Mouse (Mus musculus) intestine, embryonic 14.5 days (tissue): Measurements from ENCODE around the gene Tk2. TPM values are rescaled to one million over a fixed set of nuclear protein-coding genes. Genes with fewer than 3 reads are reported as not detected.
A peak's percentile ranks its signal among the peaks of the same experiment; 100 is the strongest.

ENCODE experiments used
- ATAC-seq: fragments of 200-750 bp; cut with Nextera tagmentation; replicated peaks from 2 replicates; pipeline ENCODE4 v1.8.0; 2017; ENCODE audit warnings: low read depth, moderate number of reproducible peaks, moderate TSS enrichment, moderate library complexity; ENCODE audit not compliant: low FRiP score, low TSS enrichment
- DNase-seq: peaks from one replicate; pipeline ENCODE4 v3.0.0-alpha.2; 2018; ENCODE audit warnings: low spot score
- H3K27ac ChIP-seq: fragments of 300-500 bp; sonication (generic); 2 replicates; pipeline ENCODE4 v1.5.1; 2014; ENCODE audit warnings: low read depth, mild to moderate bottlenecking, control low read depth
- H3K27me3 ChIP-seq: fragments of 300-500 bp; sonication (generic); replicated peaks from 2 replicates; pipeline ENCODE4 v1.6.1; 2014; ENCODE audit warnings: low read length, control low read depth; ENCODE audit not compliant: control insufficient read depth, insufficient read depth
- H3K36me3 ChIP-seq: fragments of 300-500 bp; sonication (generic); 2 replicates; pipeline ENCODE4 v1.6.1; 2014; ENCODE audit warnings: low read length, control low read depth; ENCODE audit not compliant: control insufficient read depth, insufficient read depth
- H3K4me1 ChIP-seq: fragments of 300-500 bp; sonication (generic); replicated peaks from 2 replicates; pipeline ENCODE4 v1.6.1; 2014; ENCODE audit warnings: low read length, control low read depth, mixed read lengths; ENCODE audit not compliant: control insufficient read depth, insufficient read depth
- H3K4me2 ChIP-seq: fragments of 300-500 bp; sonication (generic); 2 replicates; pipeline ENCODE4 v1.6.1; 2014; ENCODE audit warnings: low read length
- H3K4me3 ChIP-seq: fragments of 300-500 bp; sonication (generic); 2 replicates; pipeline ENCODE4 v1.5.1; 2014; ENCODE audit warnings: low read depth, low read length, control low read depth, mixed read lengths
- H3K9ac ChIP-seq: fragments of 300-500 bp; sonication (generic); 2 replicates; pipeline ENCODE4 v1.6.1; 2014; ENCODE audit warnings: mild to moderate bottlenecking, low read length
- H3K9me3 ChIP-seq: fragments of 300-500 bp; sonication (generic); 2 replicates; pipeline ENCODE4 v1.6.1; 2016; ENCODE audit warnings: low read length, control low read depth; ENCODE audit not compliant: control insufficient read depth
- WGBS: fragments of 180-500 bp; shearing (Covaris S2); extraction: QIAGEN DNeasy Blood & Tissue Kit; methylation state at CpG from one replicate; pipeline ENCODE4 v1.1.7; 2014; 5-methylcytosine and 5-hydroxymethylcytosine counted together
- polyA plus RNA-seq: library from polyadenylated mRNA; unstranded; fragments of >200 nt; fragmentation: Nextera tagmentation; extraction: Ambion mirVana; gene quantifications from 2 replicates; pipeline ENCODE4 v1.2.1, GENCODE M21; 2014

Gene Tk2
- polyA plus RNA-seq, 1 experiment from 2014 or later = 15.3 TPM

- Histone ChIP-seq H3K9ac (peak overlapping the region; percentile 75), H3K4me2 (peak overlapping the region; percentile 66), H3K4me3 (peak overlapping the region; percentile 75), H3K4me1 (peaks cover 21% of the 10 kb centered on the region), H3K9me3 (no peaks in the 10 kb centered on the region), H3K27ac (peak overlapping the region; percentile 87; the same call in 1 of the 2 replicates), H3K27me3 (no peaks in the 10 kb centered on the region), H3K36me3 (no peaks in the 10 kb centered on the region)
- peak; percentile 70 for DNase-seq
- WGBS = under 1% methylated on average over 7 of the region's 7 CpGs
- peak; percentile 41; the same call in 1 of the 2 replicates for ATAC-seq
Observed at GRCm38 (mm10) chr8:104251461-104251860, 3.1 kb upstream of the Tk2 start.

- H3K9me3 ChIP-seq = no peaks in the 10 kb centered on the region
- H3K9ac ChIP-seq = peak within 1 kb of the TSS; percentile 75
- peak within 1 kb of the TSS; percentile 66 for H3K4me2 ChIP-seq
- no peaks in the 10 kb centered on the region for H3K27me3 ChIP-seq
- peak within 1 kb of the TSS; percentile 87 for H3K27ac ChIP-seq
- peak within 1 kb of the TSS; percentile 75 for H3K4me3 ChIP-seq
- peaks cover 21% of the 10 kb centered on the region for H3K4me1 ChIP-seq
- ATAC-seq = peak; percentile 83
- DNase-seq = peak; percentile 93
- 4% methylated on average over 41 of the region's 41 CpGs for WGBS
- no peaks in the 10 kb centered on the region for H3K36me3 ChIP-seq
Observed at GRCm38 (mm10) chr8:104250439-104251367, 2.3 kb upstream of the Tk2 start, which contains the start of gene Cklf. Gene Cklf (plus strand): TSS chr8:104250861.

GRCm38 (mm10) chr8:104249442-104249996 is 1.2 kb upstream of the Tk2 start:
- Histone ChIP-seq H3K9ac (no peak overlapping the region), H3K9me3 (no peaks in the 10 kb centered on the region), H3K4me3 (no peak overlapping the region), H3K4me1 (peaks cover 21% of the 10 kb centered on the region), H3K27ac (no peak overlapping the region), H3K27me3 (no peaks in the 10 kb centered on the region), H3K36me3 (peaks cover 9% of the 10 kb centered on the region; the same call in 1 of the 2 replicates), H3K4me2 (no peak overlapping the region)
- WGBS = 83% methylated on average over 7 of the region's 7 CpGs
- DNase-seq (no peak), ATAC-seq (no peak)

- Histone ChIP-seq H3K27ac (no peak overlapping the region), H3K4me2 (peak overlapping the region; percentile 82), H3K4me1 (peaks cover 21% of the 10 kb centered on the region), H3K27me3 (no peaks in the 10 kb centered on the region), H3K9ac (peak overlapping the region; percentile 73), H3K4me3 (peak overlapping the region; percentile 85), H3K36me3 (peaks cover 14% of the 10 kb centered on the region; the same call in 1 of the 2 replicates), H3K9me3 (no peaks in the 10 kb centered on the region)
- ATAC-seq = no peak
- DNase-seq = no peak
- 4% methylated on average over 11 of the region's 11 CpGs for WGBS
Observed at GRCm38 (mm10) chr8:104247908-104248275, 466 bp downstream of the Tk2 start.

GRCm38 (mm10) chr8:104247054-104247907 is 1.1 kb downstream of the Tk2 start:
- Histone ChIP-seq H3K36me3 (peaks cover 18% of the 10 kb centered on the region; the same call in 1 of the 2 replicates), H3K9ac (peak overlapping the region; percentile 73; the same call in 1 of the 2 replicates), H3K4me1 (peaks cover 21% of the 10 kb centered on the region), H3K27ac (no peak overlapping the region), H3K9me3 (no peaks in the 10 kb centered on the region), H3K27me3 (no peaks in the 10 kb centered on the region), H3K4me2 (peak overlapping the region; percentile 82), H3K4me3 (peak overlapping the region; percentile 85)
- ATAC-seq (no peak), DNase-seq (no peak)
- 67% methylated on average over 22 of the region's 22 CpGs for WGBS

GRCm38 (mm10) chr8:104246621-104247020 is 1.7 kb downstream of the Tk2 start:
- no peak for DNase-seq
- Histone ChIP-seq H3K9me3 (no peaks in the 10 kb centered on the region), H3K4me3 (no peak overlapping the region), H3K4me2 (no peak overlapping the region), H3K27me3 (no peaks in the 10 kb centered on the region), H3K36me3 (peaks cover 25% of the 10 kb centered on the region; the same call in 1 of the 2 replicates), H3K27ac (no peak overlapping the region), H3K9ac (no peak overlapping the region), H3K4me1 (peaks cover 14% of the 10 kb centered on the region)
- 88% methylated on average over 4 of the region's 4 CpGs for WGBS
- ATAC-seq = no peak

GRCm38 (mm10) chr8:104242038-104242644 is 6.2 kb downstream of the Tk2 start:
- H3K9ac ChIP-seq = no peak overlapping the region
- H3K27ac ChIP-seq = no peak overlapping the region
- no peaks in the 10 kb centered on the region for H3K27me3 ChIP-seq
- ATAC-seq (no peak), DNase-seq (no peak)
- WGBS = 77% methylated on average over 12 of the region's 12 CpGs
- no peak overlapping the region for H3K4me3 ChIP-seq
- peaks cover 64% of the 10 kb centered on the region for H3K36me3 ChIP-seq
- no peaks in the 10 kb centered on the region for H3K9me3 ChIP-seq
- H3K4me2 ChIP-seq = no peak overlapping the region
- H3K4me1 ChIP-seq = peaks cover 2% of the 10 kb centered on the region; the same call in 1 of the 2 replicates

- WGBS = 87% methylated on average over 10 of the region's 10 CpGs
- DNase-seq = no peak
Observed at GRCm38 (mm10) chr8:104239418-104239861, 8.9 kb downstream of the Tk2 start.

More at GRCm38 (mm10) chr8:104239418-104239861, 8.9 kb downstream of the Tk2 start:
- H3K4me3 ChIP-seq = no peak overlapping the region
- ATAC-seq = no peak
- H3K27ac ChIP-seq = no peak overlapping the region
- H3K27me3 ChIP-seq = no peaks in the 10 kb centered on the region
- H3K9ac ChIP-seq = no peak overlapping the region
- H3K4me1 ChIP-seq = no peaks in the 10 kb centered on the region
- H3K4me2 ChIP-seq = no peak overlapping the region
- no peaks in the 10 kb centered on the region for H3K9me3 ChIP-seq
- peaks cover 67% of the 10 kb centered on the region for H3K36me3 ChIP-seq
